Mouse (Mus musculus) embryonic facial prominence, embryonic 14.5 days (tissue): ENCODE data around the gene Hapln3. TPM values are rescaled to one million over a fixed set of nuclear protein-coding genes. Genes with fewer than 3 reads are reported as not detected.

Source experiments
- ATAC-seq: fragments of 200-750 bp; cut with Nextera tagmentation; 2 replicates; pipeline ENCODE4 v1.8.0; 2017; ENCODE audit warnings: low read depth, moderate number of reproducible peaks, moderate TSS enrichment
- DNase-seq: peaks from one replicate; pipeline ENCODE4 v3.0.0-alpha.2; 2015; ENCODE audit warnings: low spot score
- H3K27ac ChIP-seq: fragments of 300-500 bp; sonication (generic); replicated peaks from 2 replicates; pipeline ENCODE4 v1.5.1; 2014; ENCODE audit warnings: low read depth, mild to moderate bottlenecking, low read length, moderate library complexity
- H3K27me3 ChIP-seq: fragments of 300-500 bp; sonication (generic); replicated peaks from 2 replicates; pipeline ENCODE4 v1.6.1; 2014; ENCODE audit warnings: low read length; ENCODE audit not compliant: control insufficient read depth, insufficient read depth
- H3K36me3 ChIP-seq: fragments of 300-500 bp; sonication (generic); 2 replicates; pipeline ENCODE4 v1.6.1; 2014; ENCODE audit warnings: low read length, mixed read lengths; ENCODE audit not compliant: control insufficient read depth, insufficient read depth
- H3K4me1 ChIP-seq: fragments of 300-500 bp; sonication (generic); 2 replicates; pipeline ENCODE4 v1.6.1; 2014; ENCODE audit warnings: antibody characterized with exemption, low read length; ENCODE audit not compliant: control insufficient read depth, insufficient read depth
- H3K4me2 ChIP-seq: fragments of 300-500 bp; sonication (generic); 2 replicates; pipeline ENCODE4 v1.6.1; 2014; ENCODE audit warnings: low read depth, mild to moderate bottlenecking, low read length, moderate library complexity, mixed read lengths
- H3K4me3 ChIP-seq: fragments of 300-500 bp; sonication (generic); 2 replicates; pipeline ENCODE4 v1.5.1; 2014; ENCODE audit warnings: low read depth, mild to moderate bottlenecking, low read length
- H3K9ac ChIP-seq: fragments of 300-500 bp; sonication (generic); 2 replicates; pipeline ENCODE4 v1.6.1; 2014; ENCODE audit warnings: low read depth, mild to moderate bottlenecking, low read length, moderate library complexity, mixed read lengths
- H3K9me3 ChIP-seq: fragments of 300-500 bp; sonication (generic); 2 replicates; pipeline ENCODE4 v1.6.1; 2016; ENCODE audit warnings: low read length; ENCODE audit not compliant: control insufficient read depth
- WGBS: fragments of 180-500 bp; shearing (Covaris S2); extraction: QIAGEN DNeasy Blood & Tissue Kit; methylation state at CpG from one replicate; pipeline ENCODE4 v1.1.7; 2014; 5-methylcytosine and 5-hydroxymethylcytosine counted together
- polyA plus RNA-seq: library from polyadenylated mRNA; unstranded; fragments of >200 nt; fragmentation: Nextera tagmentation; extraction: Ambion mirVana; gene quantifications from 2 replicates; pipeline ENCODE4 v1.2.1, GENCODE M21; 2014

Hapln3 gene
- polyA plus RNA-seq, result 1.4 and 1.5 TPM in 2 replicates

DNA sequence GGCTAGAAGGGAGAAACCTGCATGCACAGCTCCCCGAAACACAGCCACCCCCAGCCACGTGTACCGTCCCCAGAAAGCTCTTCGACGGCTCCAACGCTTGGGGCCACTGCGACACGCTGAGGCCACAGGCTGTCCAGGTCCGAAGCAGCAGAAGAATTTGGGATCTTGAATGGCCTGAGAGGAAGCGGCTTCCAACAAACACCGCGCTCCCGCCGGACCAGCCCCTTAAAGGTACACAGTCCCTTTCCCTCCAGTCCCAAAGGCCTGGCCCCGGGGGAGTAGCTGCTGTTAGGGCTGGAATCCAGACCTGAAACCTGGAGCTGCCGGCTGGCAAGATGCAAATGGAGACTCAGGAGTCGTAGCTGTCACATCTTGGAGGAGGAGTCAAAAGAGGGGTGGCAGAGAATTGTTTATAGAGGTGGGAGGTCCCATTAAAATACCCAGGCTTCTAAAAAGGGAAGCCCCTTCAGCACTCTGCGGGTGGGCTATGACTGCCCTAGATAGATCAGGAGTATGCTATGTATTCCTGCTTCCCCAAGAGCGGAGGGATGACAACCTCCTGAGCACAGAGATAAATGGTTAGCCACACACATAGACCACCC, at the start of gene Hapln3:
TSS of gene Hapln3 (minus strand) at position 176 of the 602 bp plus-strand sequence.
- Histone ChIP-seq H3K27me3 (peaks cover 5% of the 10 kb centered on the region; the same call in 1 of the 2 replicates), H3K27ac (no peak within 1 kb of the TSS), H3K4me2 (peak within 1 kb of the TSS; percentile 53), H3K9ac (peak within 1 kb of the TSS; percentile 49), H3K4me1 (peaks cover 17% of the 10 kb centered on the region), H3K4me3 (peak within 1 kb of the TSS; percentile 28), H3K36me3 (peaks cover 22% of the 10 kb centered on the region), H3K9me3 (no peaks in the 10 kb centered on the region)
- DNase-seq, result peak; percentile 42
- 5% methylated on average over 19 of the region's 19 CpGs for WGBS
- ATAC-seq, result peak; percentile 50; the same call in 1 of the 2 replicates

GRCm38 (mm10) chr7:79173800-79174199, 43.0 kb upstream of the Hapln3 start:
- Histone ChIP-seq H3K9me3 (no peaks in the 10 kb centered on the region), H3K27me3 (no peaks in the 10 kb centered on the region), H3K4me1 (no peaks in the 10 kb centered on the region), H3K4me2 (no peak overlapping the region), H3K9ac (no peak overlapping the region), H3K36me3 (no peaks in the 10 kb centered on the region), H3K27ac (no peak overlapping the region), H3K4me3 (no peak overlapping the region)
- ATAC-seq (no peak), DNase-seq (no peak)
- 70% methylated on average over 3 of the region's 3 CpGs for WGBS

DNA sequence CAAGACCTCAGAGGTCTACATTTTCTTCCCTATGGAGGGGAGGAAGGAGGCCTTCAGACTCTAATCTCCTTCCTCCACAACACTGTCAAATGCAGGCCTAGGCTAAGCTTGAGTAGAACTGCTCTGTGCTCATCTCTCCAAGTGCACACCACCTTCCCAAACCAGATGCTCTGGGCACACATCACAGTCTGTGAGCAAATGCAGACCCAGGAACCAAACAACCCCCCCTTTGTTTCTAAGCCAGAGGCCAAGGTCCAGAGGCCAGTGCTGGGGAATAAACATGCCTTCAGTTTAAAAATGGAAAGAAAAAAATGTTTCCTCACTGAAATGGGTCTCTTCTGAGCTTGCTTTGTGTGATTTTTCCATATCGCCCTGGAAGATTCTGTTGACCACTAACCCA, 41.0 kb upstream of the Hapln3 start:
- ATAC-seq, result no peak
- no peaks in the 10 kb centered on the region for H3K36me3 ChIP-seq
- H3K4me1 ChIP-seq, result no peaks in the 10 kb centered on the region
- H3K27me3 ChIP-seq, result no peaks in the 10 kb centered on the region
- 71% methylated on average over 1 of the region's 1 CpGs for WGBS
- no peak overlapping the region for H3K27ac ChIP-seq
- no peak overlapping the region for H3K4me2 ChIP-seq
- DNase-seq, result no peak
- H3K9ac ChIP-seq, result no peak overlapping the region
- no peaks in the 10 kb centered on the region for H3K9me3 ChIP-seq
- no peak overlapping the region for H3K4me3 ChIP-seq

DNA sequence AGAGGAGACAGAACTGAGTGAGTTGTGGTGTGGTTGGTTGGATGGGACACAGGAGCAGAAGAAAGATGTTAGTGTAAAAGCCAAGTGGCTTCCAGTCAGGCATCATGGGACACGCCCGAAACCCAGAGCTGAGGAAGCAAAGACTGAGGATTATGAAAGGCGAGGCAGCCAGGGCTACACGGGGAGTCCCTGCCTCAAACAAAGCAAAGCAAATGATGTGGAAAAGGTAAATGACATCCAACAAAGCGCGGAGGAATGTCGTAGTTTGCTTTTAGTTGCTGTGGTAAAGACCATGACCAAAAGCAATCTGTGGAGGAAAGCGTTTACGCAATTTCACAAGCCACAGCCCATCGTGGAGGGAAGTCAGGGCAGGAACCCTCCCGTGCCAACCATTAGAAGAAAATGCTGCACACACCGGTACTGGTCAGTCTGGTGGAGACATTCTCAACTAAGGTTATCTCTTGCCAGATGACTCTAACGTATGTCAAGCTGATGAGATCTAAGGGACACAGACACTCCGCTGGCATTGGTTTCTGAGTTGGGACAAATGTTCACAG, 36.3 kb upstream of the Hapln3 start:
- no peak overlapping the region for H3K27ac ChIP-seq
- DNase-seq, result no peak

GRCm38 (mm10) chr7:79159406-79159805, 28.6 kb upstream of the Hapln3 start:
- Histone ChIP-seq H3K9ac (no peak overlapping the region), H3K4me1 (no peaks in the 10 kb centered on the region), H3K27me3 (no peaks in the 10 kb centered on the region), H3K27ac (no peak overlapping the region), H3K9me3 (peaks cover 4% of the 10 kb centered on the region; the same call in 1 of the 2 replicates), H3K4me3 (no peak overlapping the region), H3K4me2 (no peak overlapping the region), H3K36me3 (no peaks in the 10 kb centered on the region)
- WGBS, result 74% methylated on average over 1 of the region's 1 CpGs
- ATAC-seq (no peak), DNase-seq (no peak)

More for the DNA sequence above, 36.3 kb upstream of the Hapln3 start:
- WGBS, result 82% methylated on average over 14 of the region's 14 CpGs
- peaks cover 4% of the 10 kb centered on the region; the same call in 1 of the 2 replicates for H3K9me3 ChIP-seq
- H3K4me1 ChIP-seq, result no peaks in the 10 kb centered on the region
- H3K36me3 ChIP-seq, result no peaks in the 10 kb centered on the region
- H3K4me2 ChIP-seq, result no peak overlapping the region
- H3K4me3 ChIP-seq, result no peak overlapping the region
- H3K27me3 ChIP-seq, result no peaks in the 10 kb centered on the region
- ATAC-seq, result no peak
- no peak overlapping the region for H3K9ac ChIP-seq

GRCm38 (mm10) chr7:79149522-79149921, 18.7 kb upstream of the Hapln3 start:
- Histone ChIP-seq H3K27ac (no peak overlapping the region), H3K4me2 (peak overlapping the region; percentile 78; the same call in 1 of the 2 replicates), H3K9ac (0 out of 2 replicates have a peak overlapping the region, but pooled peaks have one; percentile 78), H3K9me3 (no peaks in the 10 kb centered on the region), H3K4me1 (peaks cover 13% of the 10 kb centered on the region), H3K4me3 (no peak overlapping the region), H3K36me3 (0 out of 2 replicates have a peak, but pooled peaks cover 8% of the 10 kb centered on the region), H3K27me3 (no peaks in the 10 kb centered on the region)
- no peak for DNase-seq
- ATAC-seq, result no peak
- 54% methylated on average over 6 of the region's 6 CpGs for WGBS

DNA sequence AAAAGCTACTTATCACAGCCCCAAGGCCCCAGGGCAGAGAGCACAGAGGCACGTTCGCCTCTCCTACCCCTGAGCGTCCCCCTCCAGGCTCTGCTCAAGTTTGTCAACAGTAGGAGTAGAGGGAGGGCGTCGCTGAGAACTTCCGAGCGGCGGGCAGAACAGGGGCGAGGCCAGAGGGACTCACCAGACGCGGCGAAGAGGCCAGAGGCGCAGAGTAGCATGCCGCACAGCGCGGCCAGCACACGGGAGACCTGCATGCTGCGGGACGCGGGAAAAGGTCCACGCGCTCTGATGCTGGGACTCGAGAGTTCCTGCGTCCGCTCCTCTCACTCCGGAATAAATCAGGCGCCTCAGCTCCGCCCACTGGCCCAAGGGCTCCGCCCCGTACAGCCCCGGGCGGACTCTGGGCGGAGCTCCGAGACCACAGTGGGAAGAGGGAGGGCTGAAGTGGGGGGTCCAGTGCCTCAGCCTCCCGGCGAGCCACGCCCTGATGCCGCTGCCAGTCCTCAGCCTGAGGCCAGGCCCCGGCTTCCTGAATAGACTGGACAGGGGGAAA, 18.0 kb upstream of the Hapln3 start, which contains the start of gene Mfge8:
TSS of gene Mfge8 (minus strand) at position 350 of the 556 bp plus-strand sequence.
- peaks cover 13% of the 10 kb centered on the region for H3K4me1 ChIP-seq
- H3K27ac ChIP-seq, result no peak within 1 kb of the TSS; the same call in 1 of the 2 replicates
- peak; percentile 96 for ATAC-seq
- peaks cover 13% of the 10 kb centered on the region; the same call in 1 of the 2 replicates for H3K36me3 ChIP-seq
- peak within 1 kb of the TSS; percentile 78 for H3K9ac ChIP-seq
- no peaks in the 10 kb centered on the region for H3K9me3 ChIP-seq
- no peaks in the 10 kb centered on the region for H3K27me3 ChIP-seq
- peak; percentile 94 for DNase-seq
- peak within 1 kb of the TSS; percentile 78 for H3K4me2 ChIP-seq
- peak within 1 kb of the TSS; percentile 74 for H3K4me3 ChIP-seq
- WGBS, result 0% methylated on average over 30 of the region's 39 CpGs

DNA sequence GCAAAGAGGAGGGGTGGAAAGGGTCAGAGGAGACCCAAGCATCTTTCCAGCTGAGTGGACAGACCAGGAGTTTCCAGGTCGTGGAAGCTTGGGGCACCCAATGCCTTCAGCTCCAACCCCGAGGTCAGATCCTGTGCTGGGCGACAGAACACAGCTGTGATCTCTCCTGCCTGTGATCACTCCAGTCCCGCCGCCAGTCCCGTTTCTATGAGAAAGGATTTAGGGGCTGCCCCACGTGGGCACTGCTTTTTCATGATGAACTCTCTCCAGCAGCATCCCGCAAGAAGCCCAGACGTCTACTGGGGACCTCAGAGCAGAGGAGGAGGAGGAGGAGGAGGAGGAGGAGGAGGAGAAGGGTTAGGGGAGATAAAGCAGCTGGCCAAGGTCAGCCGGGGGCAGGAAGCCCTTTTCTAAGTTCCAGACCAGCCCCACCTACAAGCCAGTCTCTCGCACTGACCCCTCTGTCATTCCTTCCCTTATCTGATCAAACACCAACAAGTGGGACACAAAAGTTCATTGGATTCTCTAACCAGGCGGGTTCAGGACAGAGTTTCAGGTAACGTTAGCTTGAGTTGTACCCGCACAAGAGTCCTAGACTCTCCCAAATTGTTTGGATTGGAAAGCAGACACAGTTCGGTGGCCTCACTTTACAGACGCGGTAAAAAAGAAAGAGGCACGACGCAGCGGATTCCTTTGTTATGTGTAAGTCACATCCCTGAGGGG, 17.3 kb upstream of the Hapln3 start:
- Histone ChIP-seq H3K4me3 (peak overlapping the region; percentile 74), H3K4me1 (peaks cover 13% of the 10 kb centered on the region), H3K9ac (peak overlapping the region; percentile 78), H3K4me2 (peak overlapping the region; percentile 78), H3K27me3 (no peaks in the 10 kb centered on the region), H3K27ac (no peak overlapping the region; the same call in 1 of the 2 replicates), H3K36me3 (peaks cover 19% of the 10 kb centered on the region; the same call in 1 of the 2 replicates), H3K9me3 (no peaks in the 10 kb centered on the region)
- DNase-seq, result no peak
- ATAC-seq, result no peak
- WGBS, result under 1% methylated on average over 13 of the region's 20 CpGs
